Mouse (Mus musculus): ENCODE data around the gene Sugct. TPM values are rescaled to one million over a fixed set of nuclear protein-coding genes. Genes with fewer than 3 reads are reported as not detected.

Sugct gene
- total and polyA plus RNA-seq, 3 experiments, result 1.0 to 3.0 TPM; not detected in 1

- no peak overlapping the region for H3K27ac ChIP-seq (ENCODE audit: control insufficient read depth, low read depth, low read length)
- H3K36me3 ChIP-seq (ENCODE audit: control insufficient read depth in 1 of 2, insufficient read depth in 2 of 2, low read length in 2 of 2), result no peaks in the 10 kb centered on the region
- H3K27me3 ChIP-seq (ENCODE audit: control insufficient read depth in 1 of 2, insufficient read depth in 2 of 2, low read length in 2 of 2), result no peaks in the 10 kb centered on the region
- H3K9me3 ChIP-seq (replicated peaks; ENCODE audit: insufficient read depth, low read length), result no peaks in the 10 kb centered on the region
- H3K4me3 ChIP-seq (ENCODE audit: control insufficient read depth in 1 of 2, insufficient read depth in 1 of 2, low read depth in 2 of 2, low read length in 2 of 2), result no peak overlapping the region
- H3K79me2 ChIP-seq (ENCODE audit: control insufficient read depth, insufficient read depth, low read length, poor library complexity), result no peaks in the 10 kb centered on the region
- H3K4me1 ChIP-seq (ENCODE audit: control insufficient read depth in 1 of 2, insufficient read depth in 2 of 2, low read length in 2 of 2), result no peaks in the 10 kb centered on the region
- TF ChIP-seq KAT2A (conservative IDR thresholded peaks at IDR 0.05; ENCODE audit: low read depth, low read length), result no peak
- TF ChIP-seq E2F4 (IDR thresholded peaks at IDR 0.05; ENCODE audit: borderline replicate concordance, low read depth, low read length), result no peak
- TF ChIP-seq CHD2 (IDR thresholded peaks at IDR 0.05; ENCODE audit: low read length), result no peak
- TF ChIP-seq TCF12 (IDR thresholded peaks at IDR 0.05; ENCODE audit: low read depth, low read length), result no peak
- TF ChIP-seq MXI1 (IDR thresholded peaks at IDR 0.05; ENCODE audit: low read depth, low read length), result no peak
- no peak for TF ChIP-seq MYB (IDR thresholded peaks at IDR 0.05; ENCODE audit: low read depth, low read length)
- no peak overlapping the region for H3K9ac ChIP-seq (ENCODE audit: control insufficient read depth, low read depth, low read length, poor library complexity, severe bottlenecking)
- no peak for DNase-seq (ENCODE audit: low read depth, low spot score)
Measured at GRCm38 (mm10) chr13:17164721-17165120, 530.6 kb downstream of the Sugct start.

- Histone ChIP-seq H3K4me3 (ENCODE audit: control insufficient read depth in 1 of 2, insufficient read depth in 1 of 2, low read depth in 2 of 2, low read length in 2 of 2) (no peak overlapping the region), H3K27me3 (ENCODE audit: control insufficient read depth in 1 of 2, insufficient read depth in 2 of 2, low read length in 2 of 2) (no peaks in the 10 kb centered on the region), H3K9me3 (replicated peaks; ENCODE audit: insufficient read depth, low read length) (no peaks in the 10 kb centered on the region), H3K36me3 (ENCODE audit: control insufficient read depth in 1 of 2, insufficient read depth in 2 of 2, low read length in 2 of 2) (no peaks in the 10 kb centered on the region), H3K79me2 (ENCODE audit: control insufficient read depth, insufficient read depth, low read length, poor library complexity) (no peaks in the 10 kb centered on the region), H3K4me1 (ENCODE audit: control insufficient read depth in 1 of 2, insufficient read depth in 2 of 2, low read length in 2 of 2) (no peaks in the 10 kb centered on the region), H3K27ac (ENCODE audit: control insufficient read depth, low read depth, low read length) (no peak overlapping the region), H3K9ac (ENCODE audit: control insufficient read depth, low read depth, low read length, poor library complexity, severe bottlenecking) (no peak overlapping the region)
- TF ChIP-seq RCOR1 (IDR thresholded peaks at IDR 0.05; ENCODE audit: low read depth, low read length) (no peak), MAZ (IDR thresholded peaks at IDR 0.05; ENCODE audit: low read depth, low read length) (no peak), EP300 (IDR thresholded peaks at IDR 0.05; ENCODE audit: low read depth in 1 of 2, low read length in 2 of 2) (no peak), MAX (IDR thresholded peaks at IDR 0.05; ENCODE audit: low read length) (no peak), ZKSCAN1 (IDR thresholded peaks at IDR 0.05; ENCODE audit: low read depth, low read length) (no peak), TAL1 (IDR thresholded peaks at IDR 0.05; ENCODE audit: low read length) (no peak), JUND (IDR thresholded peaks at IDR 0.05; ENCODE audit: low read depth, low read length) (no peak), POLR2AphosphoS5 (IDR thresholded peaks at IDR 0.05; ENCODE audit: borderline replicate concordance, low read depth, low read length) (no peak), POLR2A (IDR thresholded peaks at IDR 0.05; ENCODE audit: control insufficient read depth in 1 of 2, insufficient read depth in 1 of 2, low read depth in 1 of 2, low read length in 2 of 2, poor library complexity in 1 of 2) (no peak), MAFK (IDR thresholded peaks at IDR 0.05; ENCODE audit: borderline replicate concordance, low read depth, low read length) (no peak), SMC3 (IDR thresholded peaks at IDR 0.05; ENCODE audit: low read depth, low read length) (no peak), TBP (IDR thresholded peaks at IDR 0.05; ENCODE audit: low read depth, low read length) (no peak), SIN3A (IDR thresholded peaks at IDR 0.05; ENCODE audit: low read length) (no peak), CHD1 (IDR thresholded peaks at IDR 0.05; ENCODE audit: low read depth, low read length) (no peak), GABPA (IDR thresholded peaks at IDR 0.05; ENCODE audit: low read depth, low read length) (no peak), GATA1 (IDR thresholded peaks at IDR 0.05; ENCODE audit: low read depth, low read length) (no peak), ZNF384 (IDR thresholded peaks at IDR 0.05; ENCODE audit: low read depth, low read length) (no peak), HCFC1 (IDR thresholded peaks at IDR 0.05; ENCODE audit: low read depth, low read length) (no peak)
- no peak for DNase-seq (ENCODE audit: low read depth, low spot score)
Measured at GRCm38 (mm10) chr13:17146441-17146992, 548.8 kb downstream of the Sugct start.
